ENCODE assay signal across 11 mouse cellular contexts in the genomic region with DNA sequence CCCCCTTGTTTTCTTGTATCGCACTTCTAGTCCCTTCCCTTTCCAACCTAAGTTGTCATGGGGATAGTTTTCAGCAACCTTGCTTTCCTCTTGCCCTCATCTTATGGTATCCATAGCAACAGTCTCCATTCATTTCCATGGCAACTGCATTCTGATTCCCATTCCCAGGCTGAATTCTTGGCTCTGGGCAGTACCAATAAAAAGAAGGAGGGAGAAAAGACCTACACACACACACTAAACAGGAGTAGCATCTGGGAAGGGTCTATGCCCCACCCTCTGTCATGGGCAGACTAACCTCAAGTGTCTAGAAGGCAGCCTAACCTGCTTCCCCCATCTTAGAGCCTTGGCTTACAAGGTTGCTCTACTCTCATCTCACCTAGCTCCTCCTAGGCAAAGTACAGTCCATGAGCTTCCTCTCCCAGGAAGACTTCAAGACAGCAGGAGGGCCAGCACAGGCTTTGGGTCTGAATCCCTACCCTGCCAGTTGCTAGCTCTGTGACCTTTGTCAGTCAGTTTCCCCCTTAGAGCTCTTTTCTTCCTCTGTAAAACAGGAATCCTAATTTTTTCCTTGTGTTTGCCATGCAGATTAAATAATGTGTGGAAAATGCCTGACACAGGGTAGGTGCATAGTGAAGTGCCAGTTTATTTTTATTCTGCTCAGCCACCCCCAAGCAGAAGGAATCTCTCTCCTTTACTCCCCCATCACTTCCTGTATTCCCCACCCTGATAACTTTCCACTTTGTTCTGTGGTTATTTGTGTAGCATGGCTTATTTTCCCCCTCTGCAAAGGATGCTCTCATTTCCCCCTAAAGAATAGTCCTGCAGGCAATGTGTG. TPM values are rescaled to one million over a fixed set of nuclear protein-coding genes. Genes with fewer than 3 reads are reported as not detected.
A peak's percentile ranks its signal among the peaks of the same experiment; 100 is the strongest.
DNase-seq lines count a peak whose midpoint lies in the region; ATAC-seq and TF ChIP-seq lines count a peak whose summit lies in the region.
"Had no signal": no experiment of that assay in that cellular context is flagged by ENCODE, and none has a peak within 500 bp of the region (broad histone marks: within the 10 kb centered on the region; RNA-seq: fewer than 3 reads in every experiment).

No protein-coding gene starts in this region.

- H3K4me3 ChIP-seq in embryonic facial prominence, embryonic 11.5 days (ENCODE audit: low read depth, low read length): no peak overlapping the region
- H3K4me3 ChIP-seq in embryonic facial prominence, embryonic 10.5 days: no peak overlapping the region
- H3K4me3 ChIP-seq in forebrain, embryonic 12.5 days (replicated peaks): no peak overlapping the region
- no peak overlapping the region for H3K4me3 ChIP-seq in hindbrain, postnatal 0 days (ENCODE audit: low read length)
- no peak overlapping the region for H3K4me3 ChIP-seq in neural tube, embryonic 13.5 days
- H3K4me3 ChIP-seq in lung, adult 2 months (replicated peaks; ENCODE audit: extremely low read depth, low read depth, low read length): no peak overlapping the region
- H3K4me3 ChIP-seq in lung, postnatal 0 days (ENCODE audit: low read depth, low read length): no peak overlapping the region
- H3K4me3 ChIP-seq: heart, embryonic 10.5 days had no signal

- H3K27ac ChIP-seq in embryonic facial prominence, embryonic 11.5 days (replicated peaks; ENCODE audit: low read depth, low read length): no peak overlapping the region
- no peak overlapping the region; the same call in 1 of the 2 replicates for H3K27ac ChIP-seq in embryonic facial prominence, embryonic 10.5 days (replicated peaks)
- peak overlapping the region; percentile 90 for H3K27ac ChIP-seq in forebrain, embryonic 12.5 days
- H3K27ac ChIP-seq in hindbrain, postnatal 0 days: peak overlapping the region; percentile 76
- peak overlapping the region; percentile 85 for H3K27ac ChIP-seq in neural tube, embryonic 13.5 days (replicated peaks)
- no peak overlapping the region for H3K27ac ChIP-seq in lung, postnatal 0 days (ENCODE audit: low read length)
- H3K27ac ChIP-seq: heart, embryonic 10.5 days had no signal

- no peaks in the 10 kb centered on the region for H3K4me1 ChIP-seq in embryonic facial prominence, embryonic 11.5 days (ENCODE audit: control insufficient read depth, insufficient read depth, low read length)
- peaks cover 25% of the 10 kb centered on the region for H3K4me1 ChIP-seq in embryonic facial prominence, embryonic 10.5 days
- peaks cover 45% of the 10 kb centered on the region for H3K4me1 ChIP-seq in forebrain, embryonic 12.5 days
- H3K4me1 ChIP-seq in hindbrain, postnatal 0 days (ENCODE audit: insufficient read depth, low read length): 0 out of 2 replicates have a peak, but pooled peaks cover 9% of the 10 kb centered on the region
- peaks cover 37% of the 10 kb centered on the region for H3K4me1 ChIP-seq in neural tube, embryonic 13.5 days (replicated peaks)
- H3K4me1 ChIP-seq in lung, adult 2 months (ENCODE audit: control insufficient read depth, insufficient read depth, low read length): no peaks in the 10 kb centered on the region; the same call in none of the 2 replicates
- H3K4me1 ChIP-seq in lung, postnatal 0 days (ENCODE audit: insufficient read depth, low read depth, low read length): no peaks in the 10 kb centered on the region

- ATAC-seq in embryonic facial prominence, embryonic 11.5 days (replicated peaks; ENCODE audit: insufficient number of reproducible peaks, low FRiP score, low TSS enrichment, low read depth): peak; percentile 62
- ATAC-seq in forebrain, embryonic 12.5 days (ENCODE audit: low FRiP score): peak; percentile 92
- ATAC-seq in hindbrain, postnatal 0 days: peak; percentile 91
- peak; percentile 88 for ATAC-seq in neural tube, embryonic 13.5 days (ENCODE audit: low read depth)
- ATAC-seq in lung, postnatal 0 days: no peak

- H3K9me3 ChIP-seq in embryonic facial prominence, embryonic 11.5 days (replicated peaks; ENCODE audit: control insufficient read depth, low read length): no peaks in the 10 kb centered on the region
- no peaks in the 10 kb centered on the region for H3K9me3 ChIP-seq in embryonic facial prominence, embryonic 10.5 days
- no peaks in the 10 kb centered on the region for H3K9me3 ChIP-seq in forebrain, embryonic 12.5 days
- no peaks in the 10 kb centered on the region for H3K9me3 ChIP-seq in hindbrain, postnatal 0 days (ENCODE audit: low read length)
- H3K9me3 ChIP-seq in neural tube, embryonic 13.5 days: no peaks in the 10 kb centered on the region
- H3K9me3 ChIP-seq in lung, postnatal 0 days (ENCODE audit: low read length): no peaks in the 10 kb centered on the region
- H3K9me3 ChIP-seq: heart, embryonic 10.5 days had no signal

- no peak for TF ChIP-seq EP300 in lung, postnatal 0 days (IDR thresholded peaks at IDR 0.05)

- no peak for TF ChIP-seq CTCF in hindbrain, postnatal 0 days (IDR thresholded peaks at IDR 0.05; ENCODE audit: low read depth)
- TF ChIP-seq CTCF in lung, adult 2 months (IDR thresholded peaks at IDR 0.05; ENCODE audit: insufficient read depth, low read length): no peak
- TF ChIP-seq CTCF in lung, postnatal 0 days (IDR thresholded peaks at IDR 0.05): no peak

- peaks cover 14% of the 10 kb centered on the region for H3K27me3 ChIP-seq in embryonic facial prominence, embryonic 11.5 days (ENCODE audit: control insufficient read depth, insufficient read depth, low read length)
- peaks cover 100% of the 10 kb centered on the region for H3K27me3 ChIP-seq in embryonic facial prominence, embryonic 10.5 days (replicated peaks; ENCODE audit: low read depth, poor library complexity, severe bottlenecking)
- H3K27me3 ChIP-seq in forebrain, embryonic 12.5 days: peaks cover 90% of the 10 kb centered on the region
- H3K27me3 ChIP-seq in hindbrain, postnatal 0 days (ENCODE audit: insufficient read depth, low read length): no peaks in the 10 kb centered on the region; the same call in 1 of the 2 replicates
- H3K27me3 ChIP-seq in neural tube, embryonic 13.5 days: peaks cover 99% of the 10 kb centered on the region
- no peaks in the 10 kb centered on the region for H3K27me3 ChIP-seq in lung, postnatal 0 days (replicated peaks; ENCODE audit: insufficient read depth, low read length)

- no peak overlapping the region for H3K9ac ChIP-seq in embryonic facial prominence, embryonic 11.5 days (replicated peaks; ENCODE audit: low read length)
- no peak overlapping the region for H3K9ac ChIP-seq in forebrain, embryonic 12.5 days
- H3K9ac ChIP-seq in hindbrain, postnatal 0 days (replicated peaks; ENCODE audit: low read length): no peak overlapping the region
- H3K9ac ChIP-seq in neural tube, embryonic 13.5 days: no peak overlapping the region
- H3K9ac ChIP-seq in lung, postnatal 0 days (replicated peaks; ENCODE audit: low read depth): no peak overlapping the region

- H3K4me2 ChIP-seq in embryonic facial prominence, embryonic 11.5 days (ENCODE audit: low read depth, low read length): no peak overlapping the region
- peak overlapping the region; percentile 23; the same call in 1 of the 2 replicates for H3K4me2 ChIP-seq in forebrain, embryonic 12.5 days
- 0 out of 2 replicates have a peak overlapping the region, but pooled peaks have one; percentile 16 for H3K4me2 ChIP-seq in hindbrain, postnatal 0 days (ENCODE audit: low read depth, low read length)
- peak overlapping the region; percentile 16 for H3K4me2 ChIP-seq in neural tube, embryonic 13.5 days
- no peak overlapping the region for H3K4me2 ChIP-seq in lung, postnatal 0 days (replicated peaks; ENCODE audit: low read depth, low read length)

- 65% methylated on average over 1 of the region's 1 CpGs for WGBS in embryonic facial prominence, embryonic 11.5 days
- WGBS in embryonic facial prominence, embryonic 10.5 days: 64% methylated on average over 1 of the region's 1 CpGs
- 26% methylated on average over 1 of the region's 1 CpGs for WGBS in forebrain, embryonic 12.5 days
- WGBS in hindbrain, postnatal 0 days: 41% methylated on average over 1 of the region's 1 CpGs
- 33% methylated on average over 1 of the region's 1 CpGs for WGBS in neural tube, embryonic 13.5 days
- 89% methylated on average over 1 of the region's 1 CpGs for WGBS in lung, adult 2 months
- 92% methylated on average over 1 of the region's 1 CpGs for WGBS in lung, postnatal 0 days

- H3K36me3 ChIP-seq in embryonic facial prominence, embryonic 11.5 days (replicated peaks; ENCODE audit: control insufficient read depth, insufficient read depth, low read depth, low read length): no peaks in the 10 kb centered on the region
- H3K36me3 ChIP-seq in embryonic facial prominence, embryonic 10.5 days (replicated peaks): no peaks in the 10 kb centered on the region
- H3K36me3 ChIP-seq in forebrain, embryonic 12.5 days (replicated peaks): no peaks in the 10 kb centered on the region
- H3K36me3 ChIP-seq in hindbrain, postnatal 0 days (ENCODE audit: insufficient read depth, low read length): no peaks in the 10 kb centered on the region
- H3K36me3 ChIP-seq in neural tube, embryonic 13.5 days: no peaks in the 10 kb centered on the region
- H3K36me3 ChIP-seq in lung, postnatal 0 days (ENCODE audit: insufficient read depth, low read length): no peaks in the 10 kb centered on the region
- H3K36me3 ChIP-seq: heart, embryonic 10.5 days had no signal

- no peak for TF ChIP-seq POLR2A in lung, adult 2 months (IDR thresholded peaks at IDR 0.05; ENCODE audit: borderline replicate concordance, extremely low read depth, low read depth, low read length)

- DNase-seq in embryonic facial prominence, embryonic 11.5 days (ENCODE audit: low spot score): peak; percentile 16
- no peak for DNase-seq in embryonic facial prominence, embryonic 10.5 days (ENCODE audit: low spot score)
- DNase-seq in hindbrain, postnatal 0 days (ENCODE audit: low spot score): peak; percentile 74
- no peak for DNase-seq in urinary bladder, postnatal 4 days (ENCODE audit: low spot score in 2 of 2)
- no peak for DNase-seq in lung, adult 2 months
- DNase-seq in lung, postnatal 0 days (ENCODE audit: low spot score): no peak
- DNase-seq: lung, adult 18-20 months; right cerebral cortex, adult 18-20 months had no signal

RNA-seq across cellular contexts. Expression of a gene that starts 34.8 kb away (rescaled TPM):
- 23.6 and 26.3 TPM in 2 replicates for polyA plus RNA-seq in embryonic facial prominence, embryonic 11.5 days (2014; fragmentation: Nextera tagmentation; extraction: Ambion mirVana)
- 71.4 and 75.2 TPM in 2 replicates for polyA plus RNA-seq in embryonic facial prominence, embryonic 10.5 days (2016; fragmentation: Nextera tagmentation; extraction: Ambion mirVana)
- 56.4 and 62.4 TPM in 2 replicates for polyA plus RNA-seq in forebrain, embryonic 12.5 days (2016; fragmentation: Nextera tagmentation; extraction: Ambion mirVana)
- 54.5 and 55.6 TPM in 2 replicates for total RNA-seq in hindbrain, postnatal 0 days (2014; rRNA removed)
- 17.4 and 24.5 TPM in 2 replicates for polyA plus RNA-seq in hindbrain, postnatal 0 days (2015; fragmentation: Nextera tagmentation; extraction: Ambion mirVana)
- 31.8 and 39.9 TPM in 2 replicates for polyA plus RNA-seq in neural tube, embryonic 13.5 days (2015; fragmentation: Nextera tagmentation; extraction: Ambion mirVana)
- polyA plus RNA-seq in lung, adult 2 months (2012; rRNA removed): 46.4 and 49.9 TPM in 2 replicates
- polyA plus RNA-seq in lung, postnatal 0 days (2015; fragmentation: Nextera tagmentation; extraction: Ambion mirVana): 17.0 and 17.8 TPM in 2 replicates

RNA-seq across cellular contexts. Expression of a gene that starts 54.0 kb away (rescaled TPM):
- polyA plus RNA-seq in embryonic facial prominence, embryonic 11.5 days (2014; fragmentation: Nextera tagmentation; extraction: Ambion mirVana): 2.0 and 2.7 TPM in 2 replicates
- polyA plus RNA-seq in embryonic facial prominence, embryonic 10.5 days (2016; fragmentation: Nextera tagmentation; extraction: Ambion mirVana): 0.71 and 0.96 TPM in 2 replicates
- 2.8 and 3.0 TPM in 2 replicates for polyA plus RNA-seq in forebrain, embryonic 12.5 days (2016; fragmentation: Nextera tagmentation; extraction: Ambion mirVana)
- 27.3 and 30.0 TPM in 2 replicates for total RNA-seq in hindbrain, postnatal 0 days (2014; rRNA removed)
- polyA plus RNA-seq in hindbrain, postnatal 0 days (2015; fragmentation: Nextera tagmentation; extraction: Ambion mirVana): 9.5 and 9.7 TPM in 2 replicates
- 4.7 and 7.4 TPM in 2 replicates for polyA plus RNA-seq in neural tube, embryonic 13.5 days (2015; fragmentation: Nextera tagmentation; extraction: Ambion mirVana)
- 19.7 and 27.4 TPM in 2 replicates for polyA plus RNA-seq in lung, adult 2 months (2012; rRNA removed)
- 4.0 and 4.3 TPM in 2 replicates for polyA plus RNA-seq in lung, postnatal 0 days (2015; fragmentation: Nextera tagmentation; extraction: Ambion mirVana)

Comparison
In these comparisons a context has a peak if more than half of its experiments do, and no peak if none do; other contexts are left out.
1. DNase-seq: peak in embryonic facial prominence, embryonic 11.5 days (single experiment) and hindbrain, postnatal 0 days (single experiment); none in embryonic facial prominence, embryonic 10.5 days (single experiment), urinary bladder, postnatal 4 days (0 of 2), lung, adult 2 months (single experiment) and lung, postnatal 0 days (single experiment).
2. H3K27ac ChIP-seq: peak in forebrain, embryonic 12.5 days (single experiment), hindbrain, postnatal 0 days (single experiment) and neural tube, embryonic 13.5 days (single experiment); none in embryonic facial prominence, embryonic 11.5 days (single experiment), embryonic facial prominence, embryonic 10.5 days (single experiment) and lung, postnatal 0 days (single experiment).
3. H3K4me2 ChIP-seq: peak in forebrain, embryonic 12.5 days (single experiment), hindbrain, postnatal 0 days (single experiment) and neural tube, embryonic 13.5 days (single experiment); none in embryonic facial prominence, embryonic 11.5 days (single experiment) and lung, postnatal 0 days (single experiment).